Mouse (Mus musculus) lung, adult 2 months (tissue): ENCODE results near the gene Capn5.

Source experiments
- CTCF ChIP-seq: fragments of 200-500 bp; IDR thresholded peaks from 2 replicates; pipeline ENCODE4 v1.5.1; 2011; ENCODE audit warnings: mild to moderate bottlenecking, low read length, control low read depth; ENCODE audit not compliant: insufficient read depth
- POLR2A ChIP-seq: fragments of 200-500 bp; IDR thresholded peaks from 2 replicates; pipeline ENCODE4 v1.6.1; 2011; ENCODE audit warnings: low read depth, mild to moderate bottlenecking, control low read depth, low read length, borderline replicate concordance; ENCODE audit errors: extremely low read depth

DNA sequence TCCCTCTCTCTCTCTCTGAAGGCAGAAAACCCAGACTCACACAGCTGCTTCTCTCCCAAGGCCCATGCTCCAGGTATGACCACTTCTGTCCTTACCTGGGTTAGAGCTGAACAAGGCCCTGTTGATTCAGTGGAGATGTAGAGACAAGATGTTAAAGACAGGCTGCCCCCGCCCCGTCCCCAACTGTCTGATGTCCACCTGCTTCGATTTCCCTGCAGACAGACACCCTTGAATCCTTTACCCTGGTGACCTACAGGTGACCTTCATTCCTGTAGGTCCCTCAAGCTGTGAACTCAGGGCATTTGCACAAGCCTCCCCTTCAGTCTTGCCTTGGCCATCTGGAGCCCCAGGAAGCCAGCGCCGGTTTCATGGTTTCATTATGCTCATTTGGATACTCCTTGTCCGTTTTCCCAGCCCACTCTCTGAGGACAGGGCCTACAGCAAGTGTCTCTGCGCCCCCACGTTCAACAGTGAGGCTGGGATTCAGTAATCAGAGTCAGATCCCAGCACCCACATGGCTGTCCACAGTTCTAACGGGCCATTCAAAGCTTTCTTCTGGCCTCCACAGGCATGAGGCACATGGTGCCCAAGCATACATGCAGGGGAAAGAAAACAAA lies 13.6 kb downstream of the Capn5 start:
- TF ChIP-seq POLR2A (no peak), CTCF (no peak)
